Mouse (Mus musculus): ENCODE data around the gene Slx4.

DNA sequence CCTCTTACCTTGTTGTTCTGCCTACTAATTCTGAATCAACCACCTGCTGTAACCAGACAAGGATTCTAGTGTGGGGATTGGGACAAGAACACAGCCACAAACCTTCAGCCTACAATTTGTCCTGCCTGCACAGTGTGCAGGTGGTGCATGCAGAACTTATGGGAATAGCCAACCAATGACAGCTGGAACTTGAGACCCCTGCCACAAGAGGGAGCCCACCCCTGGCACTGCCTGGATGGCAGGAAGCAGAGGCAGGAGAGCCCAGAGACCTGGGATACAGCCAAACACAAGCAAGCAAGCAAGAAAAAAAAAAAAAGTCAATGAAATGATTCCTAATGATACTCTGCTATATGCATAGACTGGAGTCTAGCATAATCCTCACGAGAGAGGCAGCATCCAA is 17.7 kb upstream of the Slx4 start:
- TF ChIP-seq CTCF (IDR thresholded peaks at IDR 0.05; ENCODE audit: control insufficient read depth, insufficient read depth, low read length) (no peak), POLR2A (IDR thresholded peaks at IDR 0.05; ENCODE audit: borderline replicate concordance, control insufficient read depth, low read depth, low read length) (no peak)

Measured in bone marrow, adult 2 months (tissue).